Mouse (Mus musculus) lung, embryonic 16.5 days (tissue): ENCODE measurements around the gene Tbc1d10c. TPM values are rescaled to one million over a fixed set of nuclear protein-coding genes. Genes with fewer than 3 reads are reported as not detected.

Source experiments
- ATAC-seq: fragments of 200-750 bp; cut with Nextera tagmentation; 2 replicates; pipeline ENCODE4 v1.8.0; 2017; ENCODE audit warnings: low read depth, mild to moderate bottlenecking, moderate library complexity
- H3K27ac ChIP-seq: fragments of 300-500 bp; sonication (generic); 2 replicates; pipeline ENCODE4 v1.5.1; 2014; ENCODE audit warnings: mild to moderate bottlenecking, control low read depth, low read length
- H3K27me3 ChIP-seq: fragments of 300-500 bp; sonication (generic); 2 replicates; pipeline ENCODE4 v1.6.1; 2014; ENCODE audit warnings: low read depth, low read length, mixed read lengths; ENCODE audit not compliant: control insufficient read depth, insufficient read depth
- H3K36me3 ChIP-seq: fragments of 300-500 bp; sonication (generic); 2 replicates; pipeline ENCODE4 v1.6.1; 2014; ENCODE audit warnings: low read length; ENCODE audit not compliant: control insufficient read depth, insufficient read depth
- H3K4me1 ChIP-seq: fragments of 300-500 bp; sonication (generic); replicated peaks from 2 replicates; pipeline ENCODE4 v1.6.1; 2014; ENCODE audit warnings: low read length, mixed read lengths; ENCODE audit not compliant: control insufficient read depth, insufficient read depth
- H3K4me2 ChIP-seq: fragments of 300-500 bp; sonication (generic); 2 replicates; pipeline ENCODE4 v1.6.1; 2014; ENCODE audit warnings: low read depth, low read length, control low read depth
- H3K4me3 ChIP-seq: fragments of 300-500 bp; sonication (generic); 2 replicates; pipeline ENCODE4 v1.5.1; 2014; ENCODE audit warnings: mild to moderate bottlenecking, low read length, control low read depth
- H3K9ac ChIP-seq: fragments of 300-500 bp; sonication (generic); 2 replicates; pipeline ENCODE4 v1.6.1; 2014; ENCODE audit warnings: low read length, control low read depth
- H3K9me3 ChIP-seq: fragments of 300-500 bp; sonication (generic); 2 replicates; pipeline ENCODE4 v1.6.1; 2016; ENCODE audit warnings: low read length; ENCODE audit not compliant: control insufficient read depth
- WGBS: fragments of 180-500 bp; shearing (Covaris S2); extraction: QIAGEN DNeasy Blood & Tissue Kit; methylation state at CpG from one replicate; pipeline ENCODE4 v1.1.7; 2014; 5-methylcytosine and 5-hydroxymethylcytosine counted together
- polyA plus RNA-seq: library from polyadenylated mRNA; unstranded; fragments of >200 nt; fragmentation: Nextera tagmentation; extraction: Ambion mirVana; gene quantifications from 2 replicates; pipeline ENCODE4 v1.2.1, GENCODE M21; 2015

Tbc1d10c gene
- polyA plus RNA-seq, 1 experiment from 2014 or later, result 4.0 TPM

GRCm38 (mm10) chr19:4208563-4208962 is 17.5 kb upstream of the Tbc1d10c start:
- WGBS, result 57% methylated on average over 5 of the region's 5 CpGs
- Histone ChIP-seq H3K27ac (no peak overlapping the region), H3K4me3 (no peak overlapping the region), H3K9ac (no peak overlapping the region), H3K4me1 (peaks cover 14% of the 10 kb centered on the region), H3K9me3 (no peaks in the 10 kb centered on the region), H3K36me3 (no peaks in the 10 kb centered on the region), H3K4me2 (no peak overlapping the region), H3K27me3 (peaks cover 6% of the 10 kb centered on the region)
- ATAC-seq, result no peak

- 0 out of 2 replicates have a peak overlapping the region, but pooled peaks have one; percentile 13 for H3K9ac ChIP-seq
- H3K4me2 ChIP-seq, result no peak overlapping the region
- H3K4me1 ChIP-seq, result peaks cover 10% of the 10 kb centered on the region
- peaks cover 6% of the 10 kb centered on the region for H3K27me3 ChIP-seq
- no peak overlapping the region for H3K4me3 ChIP-seq
- peak; percentile 71; the same call in 1 of the 2 replicates for ATAC-seq
- 0% methylated on average over 2 of the region's 2 CpGs for WGBS
- no peaks in the 10 kb centered on the region for H3K36me3 ChIP-seq
- no peak overlapping the region for H3K27ac ChIP-seq
- no peaks in the 10 kb centered on the region for H3K9me3 ChIP-seq
These were observed 15.9 kb upstream of the Tbc1d10c start for GRCm38 (mm10) chr19:4206971-4207370.

- no peak for ATAC-seq
- H3K27ac ChIP-seq, result no peak overlapping the region
- H3K27me3 ChIP-seq, result peaks cover 6% of the 10 kb centered on the region
- WGBS, result 51% methylated on average over 4 of the region's 4 CpGs
- no peaks in the 10 kb centered on the region for H3K9me3 ChIP-seq
- H3K9ac ChIP-seq, result no peak overlapping the region
- H3K4me2 ChIP-seq, result no peak overlapping the region
- no peak overlapping the region for H3K4me3 ChIP-seq
- peaks cover 20% of the 10 kb centered on the region for H3K4me1 ChIP-seq
- no peaks in the 10 kb centered on the region for H3K36me3 ChIP-seq
These were observed 13.8 kb upstream of the Tbc1d10c start for GRCm38 (mm10) chr19:4204889-4205288.

GRCm38 (mm10) chr19:4203604-4204326 is 12.7 kb upstream of the Tbc1d10c start:
- H3K36me3 ChIP-seq, result peaks cover 4% of the 10 kb centered on the region; the same call in 1 of the 2 replicates
- peaks cover 6% of the 10 kb centered on the region for H3K27me3 ChIP-seq
- H3K4me2 ChIP-seq, result no peak overlapping the region
- ATAC-seq, result no peak
- H3K9me3 ChIP-seq, result no peaks in the 10 kb centered on the region
- 57% methylated on average over 13 of the region's 13 CpGs for WGBS
- H3K4me3 ChIP-seq, result no peak overlapping the region
- peak overlapping the region; percentile 66 for H3K27ac ChIP-seq
- peaks cover 20% of the 10 kb centered on the region for H3K4me1 ChIP-seq
- H3K9ac ChIP-seq, result no peak overlapping the region

- Histone ChIP-seq H3K9me3 (no peaks in the 10 kb centered on the region), H3K4me2 (no peak overlapping the region), H3K9ac (0 out of 2 replicates have a peak overlapping the region, but pooled peaks have one; percentile 11), H3K4me1 (peaks cover 20% of the 10 kb centered on the region), H3K27me3 (peaks cover 6% of the 10 kb centered on the region), H3K36me3 (peaks cover 4% of the 10 kb centered on the region; the same call in 1 of the 2 replicates), H3K27ac (peak overlapping the region; percentile 66; the same call in 1 of the 2 replicates), H3K4me3 (no peak overlapping the region)
- 64% methylated on average over 3 of the region's 3 CpGs for WGBS
- ATAC-seq, result no peak
These were observed 12.1 kb upstream of the Tbc1d10c start for GRCm38 (mm10) chr19:4203148-4203547.

GRCm38 (mm10) chr19:4202149-4202548 is 11.1 kb upstream of the Tbc1d10c start:
- Histone ChIP-seq H3K27ac (peak overlapping the region; percentile 45; the same call in 1 of the 2 replicates), H3K4me1 (peaks cover 20% of the 10 kb centered on the region), H3K4me3 (peak overlapping the region; percentile 84), H3K4me2 (peak overlapping the region; percentile 99), H3K36me3 (peaks cover 9% of the 10 kb centered on the region), H3K27me3 (peaks cover 6% of the 10 kb centered on the region), H3K9ac (peak overlapping the region; percentile 86), H3K9me3 (no peaks in the 10 kb centered on the region)
- ATAC-seq, result no peak
- WGBS, result 23% methylated on average over 7 of the region's 7 CpGs

GRCm38 (mm10) chr19:4201291-4201909 is 10.3 kb upstream of the Tbc1d10c start, which contains the start of gene Rad9a:
Gene Rad9a (minus strand): TSS chr19:4201662.
- peaks cover 4% of the 10 kb centered on the region; the same call in 1 of the 2 replicates for H3K27me3 ChIP-seq
- H3K36me3 ChIP-seq, result peaks cover 14% of the 10 kb centered on the region
- peak within 1 kb of the TSS; percentile 99 for H3K4me2 ChIP-seq
- H3K9me3 ChIP-seq, result no peaks in the 10 kb centered on the region
- H3K4me1 ChIP-seq, result peaks cover 20% of the 10 kb centered on the region
- H3K4me3 ChIP-seq, result peak within 1 kb of the TSS; percentile 84
- H3K9ac ChIP-seq, result peak within 1 kb of the TSS; percentile 92
- peak; percentile 85 for ATAC-seq
- H3K27ac ChIP-seq, result peak within 1 kb of the TSS; percentile 76
- under 1% methylated on average over 34 of the region's 34 CpGs for WGBS

GRCm38 (mm10) chr19:4197180-4197579 is 6.1 kb upstream of the Tbc1d10c start:
- Histone ChIP-seq H3K27me3 (no peaks in the 10 kb centered on the region), H3K27ac (no peak overlapping the region), H3K9ac (no peak overlapping the region), H3K9me3 (no peaks in the 10 kb centered on the region), H3K4me2 (no peak overlapping the region), H3K4me1 (peaks cover 23% of the 10 kb centered on the region), H3K36me3 (peaks cover 39% of the 10 kb centered on the region), H3K4me3 (no peak overlapping the region)
- WGBS, result 66% methylated on average over 3 of the region's 3 CpGs
- ATAC-seq, result no peak

GRCm38 (mm10) chr19:4196548-4196947 is 5.5 kb upstream of the Tbc1d10c start:
- H3K9me3 ChIP-seq, result no peaks in the 10 kb centered on the region
- H3K4me3 ChIP-seq, result no peak overlapping the region
- no peak for ATAC-seq
- 27% methylated on average over 5 of the region's 5 CpGs for WGBS
- peaks cover 39% of the 10 kb centered on the region for H3K36me3 ChIP-seq
- no peak overlapping the region for H3K9ac ChIP-seq
- no peaks in the 10 kb centered on the region for H3K27me3 ChIP-seq
- H3K27ac ChIP-seq, result no peak overlapping the region
- no peak overlapping the region for H3K4me2 ChIP-seq
- H3K4me1 ChIP-seq, result peaks cover 20% of the 10 kb centered on the region
